Mouse (Mus musculus) small intestine, adult 2 months (tissue): Measurements from ENCODE around the gene Selp.

Experiments
- CTCF ChIP-seq: fragments of 200-500 bp; IDR thresholded peaks from 2 replicates; pipeline ENCODE4 v1.5.1; 2012; ENCODE audit warnings: low read depth, mild to moderate bottlenecking, control low read depth, inconsistent platforms, low read length, moderate library complexity, mixed read lengths; ENCODE audit not compliant: insufficient replicate concordance, insufficient read length; ENCODE audit errors: extremely low read depth
- POLR2A ChIP-seq: fragments of 200-500 bp; IDR thresholded peaks from 2 replicates; pipeline ENCODE4 v1.6.1; 2012; ENCODE audit warnings: low read depth, mild to moderate bottlenecking, control low read depth, inconsistent platforms, low read length, moderate library complexity

DNA sequence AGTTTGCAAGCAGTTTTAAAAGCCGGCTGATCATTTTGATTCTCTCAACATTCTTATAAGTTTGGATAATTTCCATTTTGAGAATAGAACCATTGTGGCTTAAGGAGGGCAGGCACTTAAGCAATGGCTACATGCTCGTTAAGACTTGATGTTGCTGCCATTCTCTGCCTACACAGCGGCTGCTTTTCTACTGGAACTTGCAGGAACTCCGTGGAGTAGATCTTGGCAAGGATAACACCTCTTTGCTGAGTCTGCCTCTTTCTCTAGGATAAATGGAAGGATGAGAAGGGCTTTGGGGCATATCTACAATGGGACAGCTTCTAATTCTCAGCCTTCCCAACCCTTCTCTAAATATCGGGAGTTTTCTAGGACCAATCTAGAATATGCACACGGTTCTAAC, 583 bp downstream of the Selp start:
- no peak for TF ChIP-seq CTCF
- TF ChIP-seq POLR2A = no peak
